Mouse (Mus musculus) neural tube, embryonic 14.5 days (tissue): ENCODE results near the gene Dnase2a. TPM values are rescaled to one million over a fixed set of nuclear protein-coding genes. Genes with fewer than 3 reads are reported as not detected.
"Not testable (repeated sequence)": the region's sequence is repeated elsewhere in the genome, so short reads cannot be mapped to it uniquely, and the experiment has no call there.

Experiments
- ATAC-seq: fragments of 200-750 bp; cut with Nextera tagmentation; 2 replicates; pipeline ENCODE4 v1.8.0; 2017; ENCODE audit warnings: low read depth, mild to moderate bottlenecking, moderate TSS enrichment, moderate library complexity
- H3K27ac ChIP-seq: fragments of 300-500 bp; sonication (generic); 2 replicates; pipeline ENCODE4 v1.5.1; 2014; ENCODE audit warnings: low read depth, mild to moderate bottlenecking, control low read depth, low read length, moderate library complexity, mixed read lengths
- H3K27me3 ChIP-seq: fragments of 300-500 bp; sonication (generic); 2 replicates; pipeline ENCODE4 v1.6.1; 2014; ENCODE audit warnings: low read length; ENCODE audit not compliant: control insufficient read depth, insufficient read depth
- H3K36me3 ChIP-seq: fragments of 300-500 bp; sonication (generic); 2 replicates; pipeline ENCODE4 v1.6.1; 2014; ENCODE audit warnings: low read length, mixed read lengths; ENCODE audit not compliant: control insufficient read depth, insufficient read depth
- H3K4me1 ChIP-seq: fragments of 300-500 bp; sonication (generic); 2 replicates; pipeline ENCODE4 v1.6.1; 2014; ENCODE audit warnings: low read length; ENCODE audit not compliant: control insufficient read depth, insufficient read depth
- H3K4me2 ChIP-seq: fragments of 300-500 bp; sonication (generic); 2 replicates; pipeline ENCODE4 v1.6.1; 2014; ENCODE audit warnings: mild to moderate bottlenecking, low read depth, low read length, control low read depth
- H3K4me3 ChIP-seq: fragments of 300-500 bp; sonication (generic); 2 replicates; pipeline ENCODE4 v1.5.1; 2014; ENCODE audit warnings: low read depth, low read length, control low read depth, mixed read lengths
- H3K9ac ChIP-seq: fragments of 300-500 bp; sonication (generic); replicated peaks from 2 replicates; pipeline ENCODE4 v1.6.1; 2014; ENCODE audit warnings: low read depth, mild to moderate bottlenecking, control low read depth, low read length, mixed read lengths
- H3K9me3 ChIP-seq: fragments of 300-500 bp; sonication (generic); 2 replicates; pipeline ENCODE4 v1.6.1; 2016; ENCODE audit warnings: low read length; ENCODE audit not compliant: control insufficient read depth
- WGBS: fragments of 180-500 bp; shearing (Covaris S2); extraction: QIAGEN DNeasy Blood & Tissue Kit; methylation state at CpG from one replicate; pipeline ENCODE4 v1.1.7; 2014; 5-methylcytosine and 5-hydroxymethylcytosine counted together
- polyA plus RNA-seq: library from polyadenylated mRNA; unstranded; fragments of >200 nt; fragmentation: Nextera tagmentation; extraction: Ambion mirVana; gene quantifications from 2 replicates; pipeline ENCODE4 v1.2.1, GENCODE M21; 2014

The Dnase2a gene
- polyA plus RNA-seq, 1 experiment from 2014 or later: 5.3 TPM

DNA sequence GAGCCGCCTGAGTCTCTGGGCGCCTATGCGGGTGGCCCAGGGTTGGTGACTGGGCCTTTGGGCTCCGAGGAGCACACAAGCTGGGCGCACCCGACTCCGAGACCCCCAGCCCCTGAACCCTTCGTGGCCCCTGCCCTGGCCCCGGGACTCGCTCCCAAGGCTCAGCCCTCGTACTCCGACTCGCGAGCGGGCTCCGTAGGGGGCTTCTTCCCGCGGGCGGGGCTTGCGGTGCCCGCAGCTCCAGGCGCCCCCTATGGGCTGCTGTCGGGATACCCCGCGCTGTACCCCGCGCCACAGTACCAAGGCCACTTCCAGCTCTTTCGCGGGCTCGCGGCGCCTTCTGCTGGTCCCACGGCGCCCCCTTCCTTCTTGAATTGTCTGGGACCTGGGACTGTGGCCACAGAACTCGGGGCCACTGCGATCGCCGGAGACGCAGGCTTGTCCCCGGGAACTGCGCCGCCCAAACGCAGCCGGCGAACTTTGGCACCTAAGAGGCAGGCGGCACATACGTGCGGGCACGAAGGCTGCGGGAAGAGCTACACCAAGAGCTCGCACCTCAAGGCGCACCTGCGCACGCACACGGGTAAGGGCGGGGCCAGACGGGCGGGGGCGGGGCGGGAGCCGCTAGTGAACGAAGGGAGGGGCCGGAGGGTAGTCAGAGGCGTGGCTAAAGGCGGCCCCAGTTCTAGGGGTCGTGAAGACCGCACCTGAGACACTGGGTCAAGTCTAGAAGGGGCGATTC, 5.3 kb upstream of the Dnase2a start:
- WGBS: under 1% methylated on average over 66 of the region's 68 CpGs

GRCm38 (mm10) chr8:84904351-84904750, 4.0 kb upstream of the Dnase2a start:
- H3K9ac ChIP-seq: no peak overlapping the region
- peaks cover 6% of the 10 kb centered on the region; the same call in 1 of the 2 replicates for H3K4me1 ChIP-seq
- no peaks in the 10 kb centered on the region for H3K27me3 ChIP-seq
- no peaks in the 10 kb centered on the region for H3K9me3 ChIP-seq
- H3K4me2 ChIP-seq: no peak overlapping the region
- no peak for ATAC-seq
- H3K36me3 ChIP-seq: no peaks in the 10 kb centered on the region
- no peak overlapping the region for H3K4me3 ChIP-seq
- 90% methylated on average over 7 of the region's 7 CpGs for WGBS
- H3K27ac ChIP-seq: no peak overlapping the region

More for the DNA sequence above, 5.3 kb upstream of the Dnase2a start:
- peak overlapping the region; percentile 86 for H3K4me2 ChIP-seq
- H3K9me3 ChIP-seq: no peaks in the 10 kb centered on the region
- ATAC-seq: peak; percentile 77
- H3K27ac ChIP-seq: no peak overlapping the region
- H3K4me1 ChIP-seq: peaks cover 6% of the 10 kb centered on the region; the same call in 1 of the 2 replicates
- H3K27me3 ChIP-seq: no peaks in the 10 kb centered on the region
- no peaks in the 10 kb centered on the region for H3K36me3 ChIP-seq
- H3K9ac ChIP-seq: peak overlapping the region; percentile 51
- peak overlapping the region; percentile 38 for H3K4me3 ChIP-seq

DNA sequence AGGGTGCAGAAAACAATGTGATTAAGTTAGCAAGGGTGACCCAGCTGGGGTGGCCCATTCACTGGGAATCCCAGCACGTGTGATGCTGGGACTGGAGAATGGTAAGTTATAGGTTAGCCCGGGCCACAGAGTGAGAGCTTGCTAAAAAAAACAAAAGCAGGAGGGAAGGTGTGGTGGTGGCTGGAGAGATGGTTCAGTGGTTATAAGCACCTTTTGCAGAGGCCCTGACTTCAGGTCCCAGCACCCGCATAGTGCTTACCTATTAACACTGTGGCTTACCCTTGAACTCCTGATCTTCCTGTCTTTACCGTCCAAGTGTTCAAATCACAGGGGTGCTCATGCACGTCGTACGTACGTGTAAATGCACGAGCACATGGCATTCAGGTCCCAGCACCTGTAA, 1.3 kb upstream of the Dnase2a start:
- no peak for ATAC-seq
- H3K27ac ChIP-seq: no peak overlapping the region
- H3K4me1 ChIP-seq: peaks cover 6% of the 10 kb centered on the region; the same call in 1 of the 2 replicates
- no peak overlapping the region for H3K4me3 ChIP-seq
- no peak overlapping the region for H3K9ac ChIP-seq
- 91% methylated on average over 9 of the region's 9 CpGs for WGBS
- no peaks in the 10 kb centered on the region for H3K9me3 ChIP-seq
- H3K4me2 ChIP-seq: no peak overlapping the region
- H3K27me3 ChIP-seq: 0 out of 2 replicates have a peak, but pooled peaks cover 4% of the 10 kb centered on the region
- peaks cover 18% of the 10 kb centered on the region for H3K36me3 ChIP-seq

DNA sequence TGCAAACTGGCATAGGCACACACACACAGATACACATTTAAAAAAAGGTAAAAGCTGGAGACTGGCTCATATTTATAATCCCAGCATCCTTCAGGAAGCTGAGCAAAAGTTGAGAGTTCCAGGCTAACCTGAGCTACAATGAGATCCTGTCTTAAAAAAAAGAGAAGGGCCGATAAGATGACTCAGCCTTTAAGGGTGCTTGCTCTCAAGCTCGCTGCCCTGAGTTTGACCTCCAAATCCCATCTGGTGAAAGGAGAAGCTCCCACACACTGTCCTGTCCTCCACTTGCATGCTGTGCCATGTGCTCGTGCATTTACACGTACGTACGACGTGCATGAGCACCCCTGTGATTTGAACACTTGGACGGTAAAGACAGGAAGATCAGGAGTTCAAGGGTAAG, 867 bp upstream of the Dnase2a start:
- WGBS: 81% methylated on average over 8 of the region's 8 CpGs
- Histone ChIP-seq H3K27ac (no peak overlapping the region), H3K4me2 (no peak overlapping the region), H3K9ac (no peak overlapping the region), H3K4me3 (no peak overlapping the region), H3K36me3 (peaks cover 23% of the 10 kb centered on the region), H3K27me3 (peaks cover 6% of the 10 kb centered on the region), H3K4me1 (peaks cover 6% of the 10 kb centered on the region; the same call in 1 of the 2 replicates), H3K9me3 (no peaks in the 10 kb centered on the region)
- no peak for ATAC-seq

DNA sequence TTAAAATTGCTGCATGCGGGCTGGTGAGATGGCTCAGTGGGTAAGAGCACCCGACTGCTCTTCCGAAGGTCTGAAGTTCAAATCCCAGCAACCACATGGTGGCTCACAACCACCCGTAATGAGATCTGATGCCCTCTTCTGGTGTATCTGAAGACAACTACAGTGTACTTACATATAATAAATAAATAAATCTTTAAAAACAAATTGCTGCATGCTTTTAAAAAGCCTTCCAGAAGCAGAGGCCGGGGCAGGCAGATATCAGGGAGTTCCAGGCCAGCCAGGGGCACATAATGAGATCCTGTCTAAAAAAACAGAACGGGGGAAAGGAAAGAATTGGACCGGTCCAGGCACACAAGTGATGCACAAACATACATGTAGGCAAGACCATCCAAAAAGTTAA, 381 bp upstream of the Dnase2a start:
- ATAC-seq, H3K9ac ChIP-seq, H3K9me3 ChIP-seq, H3K4me1 ChIP-seq, H3K27ac ChIP-seq: not testable (repeated sequence)
- peak overlapping the region; percentile 33 for H3K4me3 ChIP-seq
- WGBS: 39% methylated on average over 7 of the region's 7 CpGs
- H3K36me3 ChIP-seq: peaks cover 28% of the 10 kb centered on the region
- peaks cover 10% of the 10 kb centered on the region for H3K27me3 ChIP-seq
- H3K4me2 ChIP-seq: peak overlapping the region; percentile 59

DNA sequence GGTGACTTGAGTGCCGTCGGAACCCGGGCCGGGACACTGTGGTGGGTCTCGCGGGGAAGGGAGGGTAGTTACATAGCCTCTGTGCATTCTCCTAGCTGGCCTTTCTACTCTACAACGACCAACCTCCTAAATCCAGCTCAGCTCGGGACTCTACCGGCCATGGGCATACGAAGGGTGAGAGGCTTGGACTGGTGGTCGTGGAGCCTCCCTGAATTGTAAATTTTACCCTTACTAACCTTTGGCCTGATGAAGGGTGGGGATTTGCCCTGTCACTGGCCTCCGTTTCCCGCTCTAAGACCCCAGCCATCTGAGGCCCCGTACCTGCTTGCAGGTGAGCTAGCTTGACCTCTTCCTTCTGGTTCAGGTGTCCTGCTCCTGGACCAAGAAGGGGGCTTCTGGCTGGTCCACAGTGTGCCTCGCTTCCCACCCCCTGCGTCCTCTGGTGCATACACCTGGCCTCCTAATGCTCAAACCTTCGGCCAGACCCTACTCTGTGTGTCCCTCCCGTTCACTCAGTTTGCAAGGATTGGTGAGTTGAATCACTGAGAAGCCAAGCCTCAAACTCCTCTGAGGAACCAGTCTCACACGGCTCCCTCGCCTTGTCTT, 905 bp downstream of the Dnase2a start:
- ATAC-seq: peak; percentile 19
- H3K4me1 ChIP-seq: no peaks in the 10 kb centered on the region
- H3K27ac ChIP-seq: no peak overlapping the region
- H3K36me3 ChIP-seq: peaks cover 34% of the 10 kb centered on the region
- WGBS: 50% methylated on average over 20 of the region's 20 CpGs
- peak overlapping the region; percentile 59 for H3K4me2 ChIP-seq
- H3K4me3 ChIP-seq: peak overlapping the region; percentile 33
- no peaks in the 10 kb centered on the region for H3K9me3 ChIP-seq
- H3K27me3 ChIP-seq: peaks cover 15% of the 10 kb centered on the region
- no peak overlapping the region for H3K9ac ChIP-seq

- Histone ChIP-seq H3K27ac (no peak overlapping the region), H3K27me3 (peaks cover 17% of the 10 kb centered on the region), H3K9ac (no peak overlapping the region), H3K4me3 (no peak overlapping the region), H3K4me2 (no peak overlapping the region), H3K36me3 (peaks cover 35% of the 10 kb centered on the region), H3K4me1 (no peaks in the 10 kb centered on the region), H3K9me3 (no peaks in the 10 kb centered on the region)
- ATAC-seq: no peak
- WGBS: 86% methylated on average over 5 of the region's 5 CpGs
Observed at GRCm38 (mm10) chr8:84909949-84910348, 1.6 kb downstream of the Dnase2a start.

GRCm38 (mm10) chr8:84910551-84910950, 2.2 kb downstream of the Dnase2a start:
- Histone ChIP-seq H3K9ac (no peak overlapping the region), H3K9me3 (no peaks in the 10 kb centered on the region), H3K27me3 (peaks cover 23% of the 10 kb centered on the region), H3K4me3 (no peak overlapping the region), H3K4me1 (no peaks in the 10 kb centered on the region), H3K4me2 (no peak overlapping the region), H3K36me3 (peaks cover 38% of the 10 kb centered on the region), H3K27ac (no peak overlapping the region)
- ATAC-seq: no peak
- 93% methylated on average over 6 of the region's 6 CpGs for WGBS

- Histone ChIP-seq H3K27me3 (peaks cover 28% of the 10 kb centered on the region), H3K4me3 (no peak overlapping the region), H3K4me2 (no peak overlapping the region), H3K4me1 (no peaks in the 10 kb centered on the region), H3K27ac (no peak overlapping the region), H3K9ac (no peak overlapping the region), H3K9me3 (no peaks in the 10 kb centered on the region), H3K36me3 (peaks cover 51% of the 10 kb centered on the region)
- WGBS: 79% methylated on average over 9 of the region's 9 CpGs
- no peak for ATAC-seq
Observed at GRCm38 (mm10) chr8:84911854-84912253, 3.5 kb downstream of the Dnase2a start.
